Mouse (Mus musculus) bone marrow, adult 2 months (tissue): Measurements from ENCODE around the gene Tnik.

Experiments
- CTCF ChIP-seq: fragments of 200-500 bp; IDR thresholded peaks from 2 replicates; pipeline ENCODE4 v1.5.1; 2011; ENCODE audit warnings: low read length, control low read depth; ENCODE audit not compliant: control insufficient read depth, insufficient read depth
- POLR2A ChIP-seq: fragments of 200-500 bp; IDR thresholded peaks from 2 replicates; pipeline ENCODE4 v1.6.1; 2011; ENCODE audit warnings: low read depth, mild to moderate bottlenecking, control low read depth, low read length, borderline replicate concordance; ENCODE audit not compliant: control insufficient read depth

- TF ChIP-seq CTCF (no peak), POLR2A (no peak)
These were observed 98.0 kb downstream of the Tnik start for GRCm38 (mm10) chr3:28361056-28361455.
